Mouse (Mus musculus): ENCODE data around the gene Gm10490. TPM values are rescaled to one million over a fixed set of nuclear protein-coding genes. Genes with fewer than 3 reads are reported as not detected.
"Not testable (repeated sequence)": the region's sequence is repeated elsewhere in the genome, so short reads cannot be mapped to it uniquely, and the experiment has no call there.

Gene Gm10490
- not detected for total RNA-seq (2021)
- long read RNA-seq, experiment 1 = 0 reads
- long read RNA-seq, experiment 2 = 0 reads

DNA sequence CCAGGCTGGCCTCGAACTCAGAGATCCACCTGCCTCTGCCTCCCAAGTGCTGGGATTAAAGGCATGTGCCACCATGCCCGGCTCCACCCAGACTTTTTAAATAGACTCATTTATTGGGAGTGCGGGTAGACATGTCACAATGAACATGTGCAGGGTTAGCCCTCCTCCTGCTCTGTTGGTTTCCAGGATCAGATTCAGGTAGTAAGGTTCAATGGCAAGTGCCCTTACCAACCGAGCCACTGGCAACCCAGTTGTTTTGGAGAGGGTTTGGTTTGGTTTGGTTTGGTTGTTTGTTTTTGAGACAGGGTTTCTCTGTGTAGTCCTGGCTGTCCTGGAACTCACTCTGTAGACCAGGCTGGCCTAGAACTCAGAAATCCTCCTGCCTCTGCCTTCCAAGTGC is at the start of gene Gm10490:
Gene Gm10490, plus strand, starts transcription at position 301 of the 400 bp plus-strand sequence.
- DNase-seq (ENCODE audit: low spot score in 2 of 2) = not testable (repeated sequence)

DNA sequence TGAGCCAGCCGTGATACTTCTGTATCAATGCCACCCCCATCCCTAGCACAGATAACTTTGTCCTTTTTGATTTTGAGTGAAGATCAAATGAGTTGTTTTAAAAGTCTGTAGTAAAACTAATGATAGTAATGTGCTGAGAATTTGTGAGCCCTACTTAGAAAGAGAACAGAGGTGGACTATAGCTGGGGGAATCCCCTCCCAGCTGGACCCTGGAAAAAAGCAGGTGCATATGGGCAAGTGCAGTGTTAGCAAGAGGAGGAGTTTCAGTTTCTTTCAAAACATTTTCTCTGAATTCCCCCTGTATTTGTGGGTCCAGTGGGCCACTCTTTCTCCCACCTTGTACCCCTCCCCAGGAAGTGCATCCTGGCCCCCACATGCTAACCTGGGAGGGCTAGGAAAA is 46.2 kb upstream of the Gm10490 start:
- no peak for DNase-seq (ENCODE audit: low spot score in 2 of 2)

DNA sequence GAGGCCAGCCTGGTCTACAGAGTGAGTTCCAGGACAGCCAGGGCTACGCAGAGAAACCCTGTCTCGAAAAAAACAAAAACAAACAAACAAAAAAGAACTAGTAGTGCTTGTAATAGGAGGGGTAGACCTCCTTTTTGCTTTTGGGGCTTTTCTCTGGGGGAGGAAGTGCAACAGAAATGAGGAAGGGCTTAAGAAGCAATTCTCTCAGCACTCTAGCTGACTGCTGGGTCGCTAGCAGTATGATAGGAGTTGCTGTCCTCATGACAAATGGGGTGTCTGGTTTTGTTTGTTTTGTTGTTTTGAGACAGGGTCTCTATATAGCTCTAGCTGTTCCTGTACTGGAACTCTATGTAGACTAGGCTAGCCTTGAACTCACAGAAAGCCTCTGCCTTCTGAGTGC is 44.8 kb upstream of the Gm10490 start:
- no peak for DNase-seq (ENCODE audit: low spot score in 2 of 2)

DNA sequence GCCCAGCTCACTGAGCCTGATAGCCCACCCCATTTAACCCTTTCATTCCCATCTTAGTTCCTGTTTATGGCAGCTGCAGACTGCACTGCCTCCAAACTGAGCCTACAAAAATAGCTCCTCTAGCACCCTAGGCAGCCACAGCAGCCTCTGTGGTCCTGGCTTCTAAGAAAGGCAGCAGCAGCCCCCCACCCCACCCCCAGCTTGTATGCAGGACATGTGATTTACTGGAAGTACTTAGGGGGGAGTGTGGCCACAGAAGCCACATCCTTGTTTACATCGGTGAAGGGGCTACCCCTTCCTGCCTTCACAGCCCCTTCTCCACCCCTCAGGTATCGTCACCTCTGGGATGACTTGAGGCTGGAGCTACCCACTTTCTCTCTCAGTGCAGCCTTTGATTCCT is 44.0 kb upstream of the Gm10490 start:
- no peak for DNase-seq (ENCODE audit: low spot score in 2 of 2)

DNA sequence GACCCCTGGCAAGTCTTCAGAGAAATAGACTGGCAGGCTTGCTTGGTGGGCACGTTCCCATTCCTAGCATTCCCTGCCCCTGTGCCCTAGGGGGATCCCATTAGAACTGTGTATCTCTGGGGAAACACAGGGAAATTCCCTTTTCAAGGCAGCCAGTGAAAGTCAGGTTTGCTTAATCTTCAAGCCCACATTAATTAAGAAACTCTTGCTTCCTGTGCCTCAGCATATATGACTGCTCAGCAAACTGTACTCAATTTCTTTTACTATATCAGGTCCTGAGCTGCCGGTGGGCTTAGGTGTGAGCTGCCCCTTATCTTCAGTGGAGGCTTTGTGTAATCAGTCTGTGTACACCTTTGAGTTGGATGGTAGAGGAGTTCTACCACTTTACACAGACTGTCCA is 43.6 kb upstream of the Gm10490 start:
- no peak for DNase-seq (ENCODE audit: low spot score in 2 of 2)

DNA sequence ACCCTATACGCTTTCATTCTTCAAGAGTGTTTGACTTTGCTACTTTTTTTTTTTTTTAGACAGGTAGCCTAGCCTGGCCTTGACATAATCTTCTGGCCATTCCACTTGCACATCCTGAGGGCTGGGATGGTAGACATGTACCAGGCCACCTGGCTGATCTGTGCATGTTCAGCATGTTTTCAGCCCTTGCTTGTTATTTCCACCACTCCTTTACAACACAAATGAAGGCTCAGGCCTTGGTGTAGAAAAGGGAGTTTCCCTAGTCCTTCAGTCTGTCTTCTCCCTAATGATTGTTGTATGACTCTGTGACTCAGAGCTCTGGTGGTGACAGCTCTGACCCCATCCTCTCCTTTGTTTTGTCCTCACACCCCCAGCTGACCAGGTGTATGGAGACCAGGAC is 42.2 kb upstream of the Gm10490 start:
- no peak for DNase-seq (ENCODE audit: low spot score in 2 of 2)

DNA sequence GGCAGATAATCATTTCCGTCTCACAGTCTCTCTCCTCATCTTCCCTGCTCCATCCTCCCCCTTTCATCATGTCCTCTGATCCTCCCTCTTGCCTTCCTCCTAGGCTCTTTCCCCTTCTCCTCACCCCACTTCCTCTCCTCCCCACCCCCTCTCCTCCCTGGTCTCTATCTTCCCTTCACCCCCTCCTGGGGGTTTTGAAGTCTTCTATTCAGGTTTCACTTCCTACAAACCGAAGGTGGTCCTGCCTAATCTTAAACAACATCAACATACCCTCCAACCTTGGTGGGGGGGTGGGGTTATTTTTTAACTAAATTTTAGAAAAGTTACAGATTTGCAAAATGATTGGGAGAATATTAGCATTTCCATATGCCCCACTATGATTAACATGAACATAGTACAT is 40.8 kb upstream of the Gm10490 start:
- no peak for DNase-seq (ENCODE audit: low spot score in 2 of 2)

DNA sequence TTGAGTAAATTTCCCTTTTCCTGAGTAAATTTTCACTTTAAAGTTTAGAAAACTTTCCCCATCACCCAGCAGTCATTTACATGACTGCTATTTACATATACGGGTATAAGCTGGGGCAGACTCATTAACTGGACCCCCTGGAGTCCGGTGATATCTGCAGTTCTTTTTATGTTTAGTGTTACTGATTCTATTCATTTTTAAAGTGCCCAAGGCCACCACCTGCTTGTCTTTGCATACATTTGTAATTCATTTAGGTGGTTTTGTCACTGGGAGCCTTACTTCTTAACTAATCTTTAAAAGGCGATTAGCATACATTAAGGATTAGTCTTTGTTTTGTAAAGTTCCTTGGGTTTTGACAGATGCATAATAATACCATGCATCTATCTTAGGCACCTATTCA is 39.5 kb upstream of the Gm10490 start:
- no peak for DNase-seq (ENCODE audit: low spot score in 2 of 2)

DNA sequence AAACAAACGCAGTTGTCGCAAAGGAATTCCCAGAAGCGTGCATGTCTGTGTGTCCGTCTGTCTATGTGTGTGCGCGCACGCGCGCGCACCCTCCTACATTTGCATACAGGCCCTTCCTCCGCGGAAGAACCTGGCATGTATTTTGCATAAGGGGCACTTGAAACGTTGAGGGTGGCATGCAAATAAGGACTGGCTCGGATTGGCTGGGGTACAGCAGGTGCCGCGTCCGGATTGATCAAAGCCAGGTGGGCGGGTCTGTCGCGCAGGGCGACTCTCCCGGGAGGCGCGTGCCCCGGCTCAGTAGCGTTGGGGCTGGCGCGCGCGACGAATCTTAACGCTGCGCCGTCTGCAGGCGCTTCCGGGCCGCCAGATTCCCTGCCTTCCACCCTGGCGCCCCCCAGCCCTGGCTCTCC is 31.3 kb upstream of the Gm10490 start, which contains the start of gene Pim2:
Gene Pim2, plus strand, starts transcription at position 256 of the 413 bp plus-strand sequence.
- DNase-seq (ENCODE audit: low spot score in 2 of 2) = peak; percentile 36 to 57

DNA sequence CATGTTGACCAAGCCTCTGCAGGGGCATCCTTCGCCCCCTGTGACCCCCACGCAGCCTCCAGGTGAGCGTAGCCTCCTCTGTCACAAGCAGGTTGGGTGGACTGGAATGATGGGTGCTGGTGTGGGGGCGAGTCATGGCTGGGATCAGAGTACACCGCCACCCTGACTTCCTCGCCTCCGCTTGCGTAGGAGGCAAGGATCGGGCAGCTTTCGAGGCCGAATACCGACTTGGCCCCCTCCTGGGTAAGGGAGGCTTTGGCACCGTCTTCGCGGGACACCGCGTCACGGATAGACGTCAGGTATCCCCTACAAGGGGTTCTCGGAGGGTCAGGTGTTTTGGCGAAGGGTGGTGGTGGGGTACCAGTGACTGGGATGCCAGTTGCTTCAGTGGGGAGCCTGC is 30.8 kb upstream of the Gm10490 start:
- no peak for DNase-seq (ENCODE audit: low spot score in 2 of 2)

DNA sequence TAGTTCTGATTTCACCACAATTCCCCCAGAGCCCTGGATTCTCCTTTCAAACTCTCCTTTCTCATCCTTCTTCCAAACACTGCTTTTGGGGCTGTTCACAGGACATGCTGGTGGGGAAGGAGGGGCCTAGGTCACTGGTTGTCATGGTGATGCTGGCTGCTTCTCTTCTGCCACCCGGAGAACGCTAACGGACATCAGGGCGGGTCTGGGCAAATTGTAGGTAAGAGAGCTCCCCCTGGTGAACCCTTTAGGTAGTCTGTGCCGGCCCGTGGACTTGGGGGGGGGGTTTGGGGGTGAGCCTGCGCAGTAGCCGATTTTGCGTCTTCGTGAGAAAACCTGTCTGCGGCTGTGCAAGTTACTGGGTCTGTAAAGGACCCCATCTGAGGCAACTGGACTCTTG is 29.5 kb upstream of the Gm10490 start:
- peak in 1 of 2 experiments; percentile 36 for DNase-seq (ENCODE audit: low spot score in 2 of 2)

DNA sequence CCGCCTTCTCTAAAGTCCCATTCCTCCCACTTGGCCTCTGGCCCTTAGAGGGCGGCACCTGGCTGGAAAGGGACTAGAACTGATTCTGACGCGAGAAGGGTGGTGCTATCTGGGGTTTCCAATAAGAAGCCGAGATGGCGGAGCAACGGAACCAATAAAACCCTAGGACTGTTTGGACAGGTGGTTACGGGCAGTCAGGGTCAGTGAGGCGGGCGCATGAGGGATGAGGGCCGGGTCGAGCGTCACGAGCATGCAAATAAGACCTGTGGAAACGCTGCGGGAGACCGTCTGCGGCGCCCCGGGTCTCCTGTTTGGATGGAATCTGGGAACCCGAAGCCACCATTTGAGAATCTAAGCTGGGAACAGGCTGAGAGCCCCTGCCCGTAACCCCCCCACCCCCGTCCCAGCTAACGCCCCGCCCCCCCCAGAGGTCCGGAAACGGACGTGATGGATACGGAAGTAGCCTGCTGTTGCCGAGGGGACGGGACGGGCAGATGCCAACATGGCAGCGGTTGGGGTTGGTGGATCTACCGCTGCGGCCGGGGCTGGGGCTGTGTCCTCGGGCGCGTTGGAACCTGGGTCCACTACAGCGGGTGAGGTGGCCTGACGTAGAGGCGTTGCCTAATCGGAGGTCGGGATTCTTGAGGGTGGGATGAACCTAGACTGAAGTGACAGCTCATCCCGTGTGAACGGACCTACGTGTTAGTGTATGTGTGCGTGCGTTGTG is 25.3 kb upstream of the Gm10490 start, which contains the start of gene Slc35a2:
Gene Slc35a2, plus strand, starts transcription at position 188 of the 727 bp plus-strand sequence.
- DNase-seq (ENCODE audit: low spot score in 2 of 2) = peak; percentile 30 to 60

DNA sequence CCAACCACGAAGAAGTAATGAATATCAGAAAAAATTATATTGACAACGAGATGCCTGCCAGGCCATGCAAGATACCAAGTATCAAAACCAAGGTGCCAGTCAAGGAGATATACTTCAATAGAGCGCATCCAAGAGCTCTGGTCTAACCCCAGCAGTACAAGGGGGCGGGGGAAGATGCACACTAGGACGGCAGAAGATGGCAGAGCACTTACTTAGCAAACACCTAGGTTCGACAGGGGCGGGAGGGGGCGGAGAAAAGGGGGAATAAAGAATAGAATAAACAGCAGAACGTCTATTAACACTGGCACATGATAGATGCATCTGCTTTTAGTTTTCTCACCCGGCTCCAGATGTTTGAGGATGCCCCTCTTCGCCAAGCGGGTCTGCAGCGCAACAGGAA is 11.1 kb upstream of the Gm10490 start:
- no peak for DNase-seq (ENCODE audit: low spot score in 2 of 2)

DNA sequence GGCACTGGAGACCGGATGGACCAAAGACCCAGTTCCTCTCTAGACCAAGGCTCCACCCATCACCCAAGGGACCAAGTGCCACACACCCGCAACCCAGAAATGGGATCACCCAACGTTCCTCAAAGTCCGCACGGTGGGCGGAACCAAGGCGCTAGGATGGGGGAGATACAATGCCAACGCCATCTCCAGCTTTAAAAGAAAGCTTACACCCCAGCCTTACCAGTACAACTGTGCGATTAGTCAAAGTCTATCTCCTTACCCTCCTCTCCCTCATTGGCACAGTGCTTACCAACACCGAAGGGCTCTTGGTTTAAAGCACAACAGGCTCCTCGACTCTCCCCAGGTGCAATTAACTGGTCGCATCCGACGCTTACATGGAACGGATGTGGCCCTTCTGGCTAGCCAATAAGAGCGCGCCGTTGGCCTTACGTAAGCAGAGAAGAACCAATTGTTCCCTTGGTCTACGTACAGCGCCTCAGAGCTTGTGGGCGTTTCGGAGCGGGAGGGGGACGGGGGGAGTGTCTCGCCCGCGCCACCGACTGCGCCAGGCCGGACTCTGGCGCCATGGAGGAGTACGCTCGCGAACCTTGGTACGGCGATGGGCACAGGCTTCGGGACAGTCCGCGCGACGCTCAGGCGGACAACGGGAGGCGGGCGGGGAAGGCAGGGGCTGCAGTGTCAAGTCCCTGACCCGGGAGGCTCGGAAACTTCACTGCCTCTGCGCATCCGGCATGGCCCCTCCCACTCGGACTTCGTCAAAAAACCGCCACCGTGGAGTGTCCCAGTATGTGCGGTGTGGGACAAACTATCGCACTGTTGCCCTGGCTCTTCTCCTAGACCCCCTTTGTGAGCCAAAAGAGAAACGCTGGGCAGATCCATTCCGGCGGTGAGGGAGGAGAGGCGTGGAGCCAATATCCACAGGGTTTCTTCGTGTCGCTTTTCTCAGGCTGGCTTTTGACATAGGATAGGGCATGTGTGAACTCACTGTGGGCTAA is 10.2 kb upstream of the Gm10490 start, which contains the start of the genes Pqbp1 and Timm17b:
Gene Pqbp1, minus strand, starts transcription at position 390 of the 995 bp plus-strand sequence.
Gene Timm17b, plus strand, starts transcription at position 478 of the 995 bp plus-strand sequence.
- peak; percentile 35 to 66 for DNase-seq (ENCODE audit: low spot score in 2 of 2)

DNA sequence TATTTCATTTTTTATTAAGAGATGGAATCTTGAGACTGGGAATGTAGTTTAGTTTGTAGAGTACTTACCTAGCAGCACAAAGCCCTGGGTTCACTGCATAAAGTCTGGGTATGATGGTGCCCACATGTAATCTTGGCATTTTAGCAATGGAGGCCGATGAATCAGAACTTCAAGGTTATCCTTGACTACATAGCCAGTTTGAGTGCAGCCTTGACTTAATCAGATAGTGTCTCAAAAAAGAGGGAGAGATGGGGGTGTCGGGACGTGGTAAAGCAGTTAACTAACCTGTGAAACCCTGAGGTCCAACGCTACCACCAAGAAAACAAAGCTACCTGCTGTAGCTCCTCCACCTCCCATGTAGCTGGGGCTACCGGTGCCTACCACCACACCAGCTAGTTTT is 4.9 kb upstream of the Gm10490 start:
- no peak for DNase-seq (ENCODE audit: low spot score in 2 of 2)

DNA sequence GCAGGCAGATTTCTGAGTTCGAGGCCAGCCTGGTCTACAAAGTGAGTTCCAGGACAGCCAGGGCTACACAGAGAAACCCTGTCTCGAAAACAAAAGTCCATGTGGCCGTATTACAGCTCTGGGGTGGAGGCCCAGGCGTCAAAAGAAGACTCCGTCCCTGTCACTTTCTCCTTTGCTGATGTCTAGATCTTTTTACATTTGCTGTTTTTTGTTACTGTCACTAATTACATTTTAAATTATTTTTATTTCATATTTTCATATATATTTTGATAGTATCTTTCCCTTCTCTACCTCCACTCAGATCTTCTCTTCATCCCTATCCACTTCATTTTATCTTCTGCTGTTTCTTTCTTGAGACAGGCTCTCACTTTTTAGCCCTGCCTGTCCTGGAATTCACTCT is 1.6 kb upstream of the Gm10490 start, which contains the start of gene Gm10491:
Gene Gm10491, minus strand, starts transcription at position 101 of the 400 bp plus-strand sequence.
- no peak for DNase-seq (ENCODE audit: low spot score in 2 of 2)

DNA sequence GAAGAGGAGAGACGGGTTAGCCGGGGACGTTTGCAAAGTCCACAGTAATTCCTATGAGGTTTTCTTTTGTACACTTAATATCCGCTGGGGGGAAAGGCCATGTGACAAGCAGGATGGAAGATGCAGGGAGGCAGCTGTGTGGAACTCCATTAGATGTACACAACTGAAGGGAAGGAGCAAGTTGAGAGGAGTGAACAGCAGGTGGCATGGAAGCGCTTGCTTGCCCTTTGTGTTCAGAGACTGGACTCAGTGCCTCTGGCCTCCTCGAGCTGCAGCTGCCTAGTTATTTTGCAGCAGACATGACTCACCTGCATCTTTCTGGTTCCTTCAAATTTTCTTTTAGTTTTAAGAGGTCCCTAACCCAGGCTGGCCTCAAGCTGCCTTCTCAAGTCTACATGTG is 1.1 kb downstream of the Gm10490 start:
- no peak for DNase-seq (ENCODE audit: low spot score in 2 of 2)

DNA sequence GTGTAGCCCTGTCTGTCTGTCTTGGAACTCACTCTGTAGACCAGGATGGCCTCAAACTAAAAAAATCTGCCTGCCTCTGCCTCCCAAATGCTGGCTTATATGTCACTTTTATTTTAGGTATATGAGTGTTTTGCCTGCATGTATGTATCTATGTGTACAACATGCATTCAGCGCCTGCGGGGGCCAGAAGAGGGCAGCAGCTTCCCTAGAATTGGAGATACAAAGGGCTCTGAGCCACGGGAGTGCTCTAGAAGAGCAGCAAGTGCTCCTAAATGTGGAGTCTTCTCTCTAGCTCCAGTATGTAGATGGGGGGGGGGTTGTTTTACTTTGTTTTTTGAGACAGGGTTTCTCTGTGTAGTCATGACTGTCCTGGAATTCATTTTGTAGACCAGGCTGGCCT is 6.3 kb downstream of the Gm10490 start:
- DNase-seq (ENCODE audit: low spot score in 2 of 2) = not testable (repeated sequence)

DNA sequence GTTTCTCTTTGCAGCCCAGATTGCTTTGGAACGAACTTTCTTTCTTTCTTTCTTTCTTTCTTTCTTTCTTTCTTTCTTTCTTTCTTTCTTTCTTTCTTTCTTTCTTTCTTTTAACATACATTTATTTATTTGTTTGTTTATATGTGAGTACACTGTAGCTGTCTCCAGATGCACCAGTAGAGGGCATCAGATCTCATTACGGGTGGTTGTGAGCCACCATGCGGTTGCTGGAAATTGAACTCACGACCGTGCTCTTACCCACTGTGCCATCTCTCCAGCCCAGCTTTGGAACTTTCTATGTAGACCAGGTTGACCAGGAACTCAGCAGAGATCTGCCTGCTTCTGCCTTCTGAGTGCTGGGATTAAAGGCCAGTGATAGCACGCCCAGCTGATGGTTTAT is 8.6 kb downstream of the Gm10490 start:
- not testable (repeated sequence) for DNase-seq (ENCODE audit: low spot score in 2 of 2)

DNA sequence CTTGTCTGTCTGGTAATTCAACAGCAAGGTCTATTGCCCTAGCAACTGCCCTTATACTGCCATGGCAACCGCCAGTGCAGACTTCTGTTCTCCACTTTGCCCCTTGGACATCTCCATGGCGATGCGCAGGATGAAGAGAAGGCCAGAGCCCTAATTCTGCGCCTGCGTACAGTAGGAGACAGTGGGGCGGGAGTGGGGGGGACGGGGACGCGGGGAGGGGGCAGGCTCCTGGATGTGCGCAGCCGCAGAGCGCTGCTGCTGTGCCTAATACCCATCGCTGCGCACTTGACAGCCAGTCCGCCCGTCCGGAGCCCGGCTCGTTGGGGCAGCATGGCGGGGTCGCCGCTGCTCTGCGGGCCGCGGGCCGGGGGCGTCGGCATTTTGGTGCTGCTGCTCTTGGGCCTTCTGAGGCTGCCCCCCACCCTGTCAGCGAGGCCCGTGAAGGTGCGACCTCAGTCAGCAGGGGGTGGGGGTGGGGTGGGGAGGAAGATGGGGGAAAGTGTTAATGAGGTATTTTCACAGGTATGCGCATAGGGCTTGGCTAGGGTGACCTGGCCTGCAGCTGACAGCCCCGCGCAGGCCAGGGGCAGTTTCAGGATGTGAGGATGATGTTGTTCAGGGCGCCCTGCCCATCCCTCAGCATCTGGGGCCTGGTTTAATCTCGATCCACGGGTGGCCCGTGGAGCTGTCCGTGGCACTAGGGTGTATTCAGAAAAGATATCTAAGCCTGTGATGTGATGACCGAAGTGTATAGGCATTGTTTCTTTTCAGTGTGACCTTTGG is 10.4 kb downstream of the Gm10490 start, which contains the start of gene Pcsk1n:
Gene Pcsk1n, plus strand, starts transcription at position 222 of the 783 bp plus-strand sequence.
- no peak for DNase-seq (ENCODE audit: low spot score in 2 of 2)

DNA sequence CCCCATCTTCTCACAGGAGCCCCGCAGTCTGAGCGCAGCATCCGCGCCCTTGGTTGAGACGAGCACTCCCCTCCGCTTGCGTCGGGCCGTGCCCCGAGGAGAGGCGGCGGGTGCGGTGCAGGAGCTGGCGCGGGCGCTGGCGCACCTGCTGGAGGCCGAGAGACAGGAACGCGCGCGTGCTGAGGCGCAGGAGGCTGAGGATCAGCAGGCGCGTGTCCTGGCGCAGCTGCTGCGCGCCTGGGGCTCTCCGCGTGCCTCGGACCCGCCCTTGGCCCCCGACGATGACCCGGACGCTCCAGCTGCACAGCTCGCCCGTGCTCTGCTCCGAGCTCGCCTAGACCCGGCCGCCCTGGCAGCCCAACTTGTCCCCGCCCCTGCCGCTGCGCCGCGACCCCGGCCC is 12.7 kb downstream of the Gm10490 start:
- no peak for DNase-seq (ENCODE audit: low spot score in 2 of 2)

Measured in adrenal gland, postnatal 4 days (tissue).